Mouse (Mus musculus): ENCODE measurements around the gene Mkrn3. TPM values are rescaled to one million over a fixed set of nuclear protein-coding genes. Genes with fewer than 3 reads are reported as not detected.

The Mkrn3 gene
- polyA plus RNA-seq, 1 experiment from 2014 or later = 20.4 TPM

- no peaks in the 10 kb centered on the region for H3K4me1 ChIP-seq (replicated peaks; ENCODE audit: control insufficient read depth, insufficient read depth, low read length)
- peak overlapping the region; percentile 33 for H3K4me3 ChIP-seq (replicated peaks; ENCODE audit: low read length)
- DNase-seq (ENCODE audit: low spot score) = peak; percentile 49
- ATAC-seq (ENCODE audit: low FRiP score) = peak; percentile 76
- no peaks in the 10 kb centered on the region for H3K9me3 ChIP-seq (ENCODE audit: control insufficient read depth, low read length)
- 38% methylated on average over 19 of the region's 19 CpGs for WGBS
- H3K9ac ChIP-seq = peak overlapping the region; percentile 37; the same call in 1 of the 2 replicates
- H3K4me2 ChIP-seq (replicated peaks) = peak overlapping the region; percentile 53
- no peak overlapping the region for H3K27ac ChIP-seq
- H3K36me3 ChIP-seq (replicated peaks; ENCODE audit: control insufficient read depth, insufficient read depth) = no peaks in the 10 kb centered on the region
- H3K27me3 ChIP-seq (ENCODE audit: control insufficient read depth, insufficient read depth, low read length) = no peaks in the 10 kb centered on the region
These were observed 13.3 kb downstream of the Mkrn3 start for GRCm38 (mm10) chr7:62406573-62407050.

- WGBS = 44% methylated on average over 1 of the region's 1 CpGs
- Histone ChIP-seq H3K9ac (no peak overlapping the region), H3K36me3 (replicated peaks; ENCODE audit: control insufficient read depth, insufficient read depth) (no peaks in the 10 kb centered on the region), H3K9me3 (ENCODE audit: control insufficient read depth, low read length) (peaks cover 3% of the 10 kb centered on the region; the same call in 1 of the 2 replicates), H3K4me1 (replicated peaks; ENCODE audit: control insufficient read depth, insufficient read depth, low read length) (no peaks in the 10 kb centered on the region), H3K4me2 (replicated peaks) (no peak overlapping the region), H3K27me3 (ENCODE audit: control insufficient read depth, insufficient read depth, low read length) (no peaks in the 10 kb centered on the region), H3K4me3 (replicated peaks; ENCODE audit: low read length) (no peak overlapping the region), H3K27ac (no peak overlapping the region)
- ATAC-seq (ENCODE audit: low FRiP score) = no peak
- DNase-seq (ENCODE audit: low spot score) = no peak
These were observed 27.7 kb downstream of the Mkrn3 start for GRCm38 (mm10) chr7:62392202-62392601.

GRCm38 (mm10) chr7:62388291-62388690, 31.6 kb downstream of the Mkrn3 start:
- WGBS = 48% methylated on average over 4 of the region's 4 CpGs
- Histone ChIP-seq H3K4me2 (replicated peaks) (no peak overlapping the region), H3K27ac (no peak overlapping the region), H3K9me3 (ENCODE audit: control insufficient read depth, low read length) (0 out of 2 replicates have a peak, but pooled peaks cover 3% of the 10 kb centered on the region), H3K4me3 (replicated peaks; ENCODE audit: low read length) (no peak overlapping the region), H3K27me3 (ENCODE audit: control insufficient read depth, insufficient read depth, low read length) (no peaks in the 10 kb centered on the region), H3K36me3 (replicated peaks; ENCODE audit: control insufficient read depth, insufficient read depth) (no peaks in the 10 kb centered on the region), H3K4me1 (replicated peaks; ENCODE audit: control insufficient read depth, insufficient read depth, low read length) (no peaks in the 10 kb centered on the region), H3K9ac (no peak overlapping the region)
- ATAC-seq (ENCODE audit: low FRiP score) (no peak), DNase-seq (ENCODE audit: low spot score) (peak; percentile 52)

- Histone ChIP-seq H3K4me1 (replicated peaks; ENCODE audit: control insufficient read depth, insufficient read depth, low read length) (no peaks in the 10 kb centered on the region; the same call in 1 of the 2 replicates), H3K27me3 (ENCODE audit: control insufficient read depth, insufficient read depth, low read length) (no peaks in the 10 kb centered on the region), H3K4me3 (replicated peaks; ENCODE audit: low read length) (no peak overlapping the region), H3K36me3 (replicated peaks; ENCODE audit: control insufficient read depth, insufficient read depth) (peaks cover 9% of the 10 kb centered on the region), H3K9me3 (ENCODE audit: control insufficient read depth, low read length) (peaks cover 25% of the 10 kb centered on the region), H3K9ac (no peak overlapping the region), H3K27ac (no peak overlapping the region), H3K4me2 (replicated peaks) (no peak overlapping the region)
- ATAC-seq (ENCODE audit: low FRiP score) (0 out of 2 replicates have a peak, but pooled peaks have one; percentile 32), DNase-seq (ENCODE audit: low spot score) (peak; percentile 77)
- 18% methylated on average over 2 of the region's 2 CpGs for WGBS
These were observed 37.5 kb downstream of the Mkrn3 start for GRCm38 (mm10) chr7:62382391-62382790.

DNA sequence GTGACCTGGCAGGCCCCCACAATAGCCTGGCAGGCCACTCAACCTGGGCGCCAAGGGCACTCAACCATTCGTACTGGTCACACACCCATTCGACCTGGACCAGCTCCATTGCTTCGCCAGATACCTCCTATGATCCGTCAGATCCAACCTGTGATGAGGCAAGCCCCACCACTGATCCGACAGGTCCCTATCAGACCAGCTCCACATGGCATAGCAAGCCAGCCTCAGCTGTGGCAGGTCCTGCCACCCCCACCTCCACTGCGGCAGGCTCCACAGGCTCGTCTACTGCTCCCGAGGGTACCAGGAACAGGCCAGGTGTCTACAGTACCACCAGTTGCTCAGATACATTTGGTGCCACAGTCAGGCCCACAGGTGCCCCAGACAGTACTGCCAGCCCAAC, 41.4 kb downstream of the Mkrn3 start:
- Histone ChIP-seq H3K36me3 (replicated peaks; ENCODE audit: control insufficient read depth, insufficient read depth) (peaks cover 9% of the 10 kb centered on the region), H3K27me3 (ENCODE audit: control insufficient read depth, insufficient read depth, low read length) (no peaks in the 10 kb centered on the region), H3K9ac (peak overlapping the region; percentile 81), H3K4me3 (replicated peaks; ENCODE audit: low read length) (peak overlapping the region; percentile 58), H3K27ac (no peak overlapping the region), H3K4me2 (replicated peaks) (peak overlapping the region; percentile 62), H3K9me3 (ENCODE audit: control insufficient read depth, low read length) (peaks cover 25% of the 10 kb centered on the region), H3K4me1 (replicated peaks; ENCODE audit: control insufficient read depth, insufficient read depth, low read length) (no peaks in the 10 kb centered on the region; the same call in 1 of the 2 replicates)
- DNase-seq (ENCODE audit: low spot score) = no peak
- WGBS = 81% methylated on average over 9 of the region's 9 CpGs
- no peak for ATAC-seq (ENCODE audit: low FRiP score)

GRCm38 (mm10) chr7:62377313-62377712, 42.6 kb downstream of the Mkrn3 start:
- H3K4me2 ChIP-seq (replicated peaks) = peak overlapping the region; percentile 62
- H3K36me3 ChIP-seq (replicated peaks; ENCODE audit: control insufficient read depth, insufficient read depth) = peaks cover 9% of the 10 kb centered on the region
- WGBS = 38% methylated on average over 14 of the region's 14 CpGs
- no peak; the same call in none of the 2 replicates for ATAC-seq (ENCODE audit: low FRiP score)
- H3K27ac ChIP-seq = peak overlapping the region; percentile 80
- H3K4me1 ChIP-seq (replicated peaks; ENCODE audit: control insufficient read depth, insufficient read depth, low read length) = no peaks in the 10 kb centered on the region; the same call in 1 of the 2 replicates
- DNase-seq (ENCODE audit: low spot score) = no peak
- peaks cover 25% of the 10 kb centered on the region for H3K9me3 ChIP-seq (ENCODE audit: control insufficient read depth, low read length)
- peak overlapping the region; percentile 81 for H3K9ac ChIP-seq
- H3K27me3 ChIP-seq (ENCODE audit: control insufficient read depth, insufficient read depth, low read length) = no peaks in the 10 kb centered on the region
- H3K4me3 ChIP-seq (replicated peaks; ENCODE audit: low read length) = peak overlapping the region; percentile 58

DNA sequence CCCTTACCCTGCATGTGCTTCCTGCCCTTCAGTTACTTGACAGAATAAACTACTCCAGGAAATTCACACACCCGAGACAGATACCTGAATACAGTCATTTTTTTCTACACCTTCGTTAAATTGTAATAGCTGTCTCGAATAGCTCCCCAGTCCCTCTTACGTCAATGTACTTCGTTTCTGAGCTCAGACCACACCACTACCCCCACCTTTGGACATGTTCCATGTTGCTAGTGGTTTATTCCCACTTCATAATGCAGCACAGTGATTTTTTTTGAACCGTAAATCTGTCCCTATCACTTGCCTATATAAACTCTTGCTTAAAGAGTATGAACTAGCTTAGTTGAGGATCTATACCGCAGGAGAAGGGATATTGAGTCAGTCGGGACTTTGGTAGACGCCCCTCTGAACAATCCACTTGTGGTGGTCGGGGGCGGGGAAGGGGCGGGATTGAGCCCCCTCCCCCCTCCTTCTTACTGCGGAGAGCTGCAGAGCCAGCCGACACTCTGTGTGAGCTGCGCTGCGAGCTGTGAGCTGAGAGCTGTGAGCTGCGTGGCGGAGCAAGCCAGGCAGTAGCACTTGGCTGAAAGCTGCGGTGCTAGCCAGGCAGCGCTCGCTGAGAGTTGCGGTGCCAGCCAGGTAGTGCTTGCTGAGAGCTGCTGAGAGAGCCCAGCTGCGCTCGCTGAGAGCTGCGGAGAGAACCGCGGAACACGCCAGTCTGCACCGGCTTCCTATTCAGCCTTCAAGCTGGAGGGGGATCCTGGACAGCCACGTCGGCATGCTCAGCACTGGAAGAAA, 43.2 kb downstream of the Mkrn3 start, which contains the start of gene Magel2:
Gene Magel2 (plus strand): TSS at position 501 of the 795 bp plus-strand sequence.
- H3K4me3 ChIP-seq (replicated peaks; ENCODE audit: low read length) = peak within 1 kb of the TSS; percentile 58
- peak within 1 kb of the TSS; percentile 81 for H3K9ac ChIP-seq
- DNase-seq (ENCODE audit: low spot score) (peak; percentile 76), ATAC-seq (ENCODE audit: low FRiP score) (peak; percentile 94)
- no peaks in the 10 kb centered on the region for H3K27me3 ChIP-seq (ENCODE audit: control insufficient read depth, insufficient read depth, low read length)
- H3K27ac ChIP-seq = peak within 1 kb of the TSS; percentile 80
- WGBS = 27% methylated on average over 31 of the region's 31 CpGs
- H3K4me2 ChIP-seq (replicated peaks) = peak within 1 kb of the TSS; percentile 62
- H3K9me3 ChIP-seq (ENCODE audit: control insufficient read depth, low read length) = peaks cover 25% of the 10 kb centered on the region
- H3K4me1 ChIP-seq (replicated peaks; ENCODE audit: control insufficient read depth, insufficient read depth, low read length) = no peaks in the 10 kb centered on the region; the same call in 1 of the 2 replicates
- H3K36me3 ChIP-seq (replicated peaks; ENCODE audit: control insufficient read depth, insufficient read depth) = peaks cover 9% of the 10 kb centered on the region

GRCm38 (mm10) chr7:62375658-62376057, 44.3 kb downstream of the Mkrn3 start:
- no peak for ATAC-seq (ENCODE audit: low FRiP score)
- no peaks in the 10 kb centered on the region; the same call in 1 of the 2 replicates for H3K4me1 ChIP-seq (replicated peaks; ENCODE audit: control insufficient read depth, insufficient read depth, low read length)
- WGBS = 37% methylated on average over 4 of the region's 4 CpGs
- peaks cover 9% of the 10 kb centered on the region for H3K36me3 ChIP-seq (replicated peaks; ENCODE audit: control insufficient read depth, insufficient read depth)
- H3K27me3 ChIP-seq (ENCODE audit: control insufficient read depth, insufficient read depth, low read length) = no peaks in the 10 kb centered on the region
- no peak overlapping the region for H3K4me3 ChIP-seq (replicated peaks; ENCODE audit: low read length)
- H3K4me2 ChIP-seq (replicated peaks) = peak overlapping the region; percentile 62
- no peak overlapping the region for H3K9ac ChIP-seq
- peaks cover 25% of the 10 kb centered on the region for H3K9me3 ChIP-seq (ENCODE audit: control insufficient read depth, low read length)
- peak; percentile 73 for DNase-seq (ENCODE audit: low spot score)
- no peak overlapping the region for H3K27ac ChIP-seq
